Mouse (Mus musculus): ENCODE measurements around the gene Rgs10. TPM values are rescaled to one million over a fixed set of nuclear protein-coding genes. Genes with fewer than 3 reads are reported as not detected.

The Rgs10 gene
- polyA plus RNA-seq, 1 experiment from 2014 or later: 8.3 TPM

- no peaks in the 10 kb centered on the region for H3K9me3 ChIP-seq (replicated peaks)
- H3K36me3 ChIP-seq: no peaks in the 10 kb centered on the region
- H3K27me3 ChIP-seq: no peaks in the 10 kb centered on the region
- H3K4me3 ChIP-seq: no peak overlapping the region
- H3K9ac ChIP-seq: no peak overlapping the region
- H3K4me1 ChIP-seq (replicated peaks): 0 out of 2 replicates have a peak, but pooled peaks cover 4% of the 10 kb centered on the region
- H3K27ac ChIP-seq: no peak overlapping the region
- WGBS: 85% methylated on average over 6 of the region's 6 CpGs
- no peak overlapping the region for H3K4me2 ChIP-seq
- ATAC-seq (replicated peaks; ENCODE audit: insufficient number of reproducible peaks, insufficient read depth, low FRiP score, low read depth): no peak
Observed at GRCm38 (mm10) chr7:128368828-128369227, 49.7 kb downstream of the Rgs10 start.

DNA sequence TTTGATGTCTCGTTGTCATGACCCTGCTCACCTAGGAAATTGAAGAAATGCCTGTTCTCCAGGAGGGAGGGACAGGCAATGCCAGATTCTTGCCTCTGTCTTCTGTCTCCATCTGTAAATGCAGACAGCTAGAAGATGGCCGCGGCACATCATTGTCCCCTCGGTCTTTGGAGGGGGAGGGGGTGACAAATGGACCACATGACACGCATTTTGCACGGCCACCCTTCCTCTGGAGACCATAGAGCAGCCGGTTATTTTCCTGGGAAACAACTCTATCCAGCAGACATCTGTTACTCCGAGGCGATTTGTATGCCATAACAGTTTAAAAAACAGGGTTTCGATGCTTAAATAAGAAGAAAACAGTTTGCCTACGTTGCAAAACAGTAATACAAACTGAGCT lies 51.9 kb downstream of the Rgs10 start:
- Histone ChIP-seq H3K27me3 (no peaks in the 10 kb centered on the region), H3K9me3 (replicated peaks) (no peaks in the 10 kb centered on the region), H3K27ac (no peak overlapping the region), H3K4me2 (no peak overlapping the region), H3K36me3 (no peaks in the 10 kb centered on the region), H3K9ac (no peak overlapping the region), H3K4me3 (no peak overlapping the region), H3K4me1 (replicated peaks) (peaks cover 4% of the 10 kb centered on the region; the same call in 1 of the 2 replicates)
- ATAC-seq (replicated peaks; ENCODE audit: insufficient number of reproducible peaks, insufficient read depth, low FRiP score, low read depth): no peak
- 72% methylated on average over 11 of the region's 11 CpGs for WGBS

GRCm38 (mm10) chr7:128365096-128365715 lies 53.4 kb downstream of the Rgs10 start:
- Histone ChIP-seq H3K27ac (no peak overlapping the region), H3K4me1 (replicated peaks) (peaks cover 4% of the 10 kb centered on the region; the same call in 1 of the 2 replicates), H3K9me3 (replicated peaks) (no peaks in the 10 kb centered on the region), H3K4me2 (no peak overlapping the region), H3K9ac (no peak overlapping the region), H3K4me3 (no peak overlapping the region), H3K36me3 (no peaks in the 10 kb centered on the region), H3K27me3 (no peaks in the 10 kb centered on the region)
- WGBS: 35% methylated on average over 4 of the region's 4 CpGs
- ATAC-seq (replicated peaks; ENCODE audit: insufficient number of reproducible peaks, insufficient read depth, low FRiP score, low read depth): no peak

GRCm38 (mm10) chr7:128364526-128364925 lies 54.0 kb downstream of the Rgs10 start:
- Histone ChIP-seq H3K27ac (no peak overlapping the region), H3K4me2 (no peak overlapping the region), H3K36me3 (no peaks in the 10 kb centered on the region), H3K9ac (no peak overlapping the region), H3K4me1 (replicated peaks) (peaks cover 4% of the 10 kb centered on the region; the same call in 1 of the 2 replicates), H3K27me3 (no peaks in the 10 kb centered on the region), H3K9me3 (replicated peaks) (no peaks in the 10 kb centered on the region), H3K4me3 (no peak overlapping the region)
- WGBS: 66% methylated on average over 11 of the region's 11 CpGs
- no peak for ATAC-seq (replicated peaks; ENCODE audit: insufficient number of reproducible peaks, insufficient read depth, low FRiP score, low read depth)

GRCm38 (mm10) chr7:128363806-128364205 lies 54.8 kb downstream of the Rgs10 start:
- Histone ChIP-seq H3K9ac (no peak overlapping the region), H3K4me3 (no peak overlapping the region), H3K27ac (no peak overlapping the region), H3K27me3 (no peaks in the 10 kb centered on the region), H3K36me3 (no peaks in the 10 kb centered on the region), H3K4me2 (no peak overlapping the region), H3K9me3 (replicated peaks) (no peaks in the 10 kb centered on the region), H3K4me1 (replicated peaks) (peaks cover 4% of the 10 kb centered on the region; the same call in 1 of the 2 replicates)
- no peak for ATAC-seq (replicated peaks; ENCODE audit: insufficient number of reproducible peaks, insufficient read depth, low FRiP score, low read depth)
- WGBS: 74% methylated on average over 10 of the region's 10 CpGs

DNA sequence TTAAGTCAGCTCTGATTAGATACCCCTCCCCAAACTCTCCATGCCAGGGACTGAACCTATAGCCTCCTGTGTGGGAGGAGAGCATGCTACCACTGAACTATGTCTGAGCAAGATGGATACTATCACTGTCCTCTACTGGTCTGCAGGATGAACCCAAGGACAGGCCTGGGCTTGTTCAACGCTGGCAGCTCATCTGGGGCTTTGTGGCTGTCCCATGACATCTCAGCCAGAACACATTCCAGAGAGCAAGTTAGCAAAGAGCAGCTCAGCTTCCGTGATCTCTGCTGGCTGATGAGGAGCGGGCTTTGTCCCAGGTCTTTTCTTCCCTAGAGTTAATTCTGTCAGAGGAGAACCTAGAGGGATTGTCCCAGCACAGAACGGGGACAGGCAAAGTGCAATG lies 55.6 kb downstream of the Rgs10 start:
- no peak overlapping the region for H3K27ac ChIP-seq
- no peaks in the 10 kb centered on the region for H3K36me3 ChIP-seq
- no peak overlapping the region for H3K4me3 ChIP-seq
- ATAC-seq (replicated peaks; ENCODE audit: insufficient number of reproducible peaks, insufficient read depth, low FRiP score, low read depth): no peak
- no peak overlapping the region for H3K9ac ChIP-seq
- H3K9me3 ChIP-seq (replicated peaks): no peaks in the 10 kb centered on the region
- 41% methylated on average over 4 of the region's 4 CpGs for WGBS
- peaks cover 4% of the 10 kb centered on the region; the same call in 1 of the 2 replicates for H3K4me1 ChIP-seq (replicated peaks)
- H3K27me3 ChIP-seq: no peaks in the 10 kb centered on the region
- H3K4me2 ChIP-seq: no peak overlapping the region

DNA sequence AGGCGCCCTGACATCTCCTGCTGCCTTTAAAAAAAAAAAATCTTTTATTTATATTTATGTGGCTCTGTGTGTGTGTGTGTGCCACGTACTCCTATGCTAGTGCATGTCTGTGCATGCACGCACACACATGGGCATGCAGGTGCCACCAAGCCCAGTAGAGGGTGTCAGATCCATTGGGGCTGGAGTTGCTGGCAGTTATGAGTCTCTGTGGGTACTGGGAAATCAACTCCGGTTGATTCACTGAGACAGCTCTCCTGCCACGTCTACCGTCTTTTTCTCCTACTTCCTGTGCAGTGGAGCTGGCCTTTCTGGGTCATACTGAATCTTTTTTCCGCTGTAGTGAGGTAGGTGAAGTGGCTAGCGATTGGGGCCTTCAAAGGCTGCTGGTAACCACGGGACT lies 58.8 kb downstream of the Rgs10 start:
- Histone ChIP-seq H3K27me3 (no peaks in the 10 kb centered on the region), H3K9me3 (replicated peaks) (no peaks in the 10 kb centered on the region), H3K4me3 (no peak overlapping the region), H3K36me3 (no peaks in the 10 kb centered on the region), H3K27ac (no peak overlapping the region), H3K9ac (no peak overlapping the region), H3K4me1 (replicated peaks) (no peaks in the 10 kb centered on the region; the same call in 1 of the 2 replicates), H3K4me2 (no peak overlapping the region)
- no peak for ATAC-seq (replicated peaks; ENCODE audit: insufficient number of reproducible peaks, insufficient read depth, low FRiP score, low read depth)
- WGBS: 75% methylated on average over 9 of the region's 9 CpGs

DNA sequence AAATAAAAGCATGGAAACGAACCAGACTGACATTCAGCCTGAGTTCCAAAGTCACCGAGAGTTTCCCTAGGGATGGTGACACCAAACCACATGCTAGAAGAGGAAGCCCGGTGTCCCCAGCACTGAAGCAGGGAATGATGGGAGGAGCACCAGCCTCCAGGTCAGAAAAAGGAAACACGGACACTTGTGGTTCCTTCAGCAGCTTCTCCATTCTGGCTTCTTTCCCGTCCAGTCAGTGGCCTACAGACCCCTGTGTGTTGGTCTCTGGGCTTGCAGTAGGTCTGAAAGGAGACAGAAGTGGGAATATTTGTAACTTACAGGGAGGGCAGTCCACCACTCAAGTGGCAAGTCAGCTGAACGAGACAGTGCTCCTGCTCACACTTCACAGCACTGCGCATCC lies 59.4 kb downstream of the Rgs10 start:
- no peak for ATAC-seq (replicated peaks; ENCODE audit: insufficient number of reproducible peaks, insufficient read depth, low FRiP score, low read depth)
- Histone ChIP-seq H3K4me2 (no peak overlapping the region), H3K27ac (no peak overlapping the region), H3K4me3 (no peak overlapping the region), H3K36me3 (no peaks in the 10 kb centered on the region), H3K27me3 (no peaks in the 10 kb centered on the region), H3K9me3 (replicated peaks) (no peaks in the 10 kb centered on the region), H3K4me1 (replicated peaks) (no peaks in the 10 kb centered on the region; the same call in 1 of the 2 replicates), H3K9ac (no peak overlapping the region)
- WGBS: 65% methylated on average over 7 of the region's 7 CpGs

- H3K36me3 ChIP-seq: no peaks in the 10 kb centered on the region
- WGBS: 74% methylated on average over 9 of the region's 9 CpGs
- H3K9me3 ChIP-seq (replicated peaks): no peaks in the 10 kb centered on the region
- no peak overlapping the region for H3K9ac ChIP-seq
- H3K4me2 ChIP-seq: no peak overlapping the region
- no peak for ATAC-seq (replicated peaks; ENCODE audit: insufficient number of reproducible peaks, insufficient read depth, low FRiP score, low read depth)
- no peaks in the 10 kb centered on the region; the same call in 1 of the 2 replicates for H3K4me1 ChIP-seq (replicated peaks)
- no peak overlapping the region for H3K4me3 ChIP-seq
- H3K27me3 ChIP-seq: no peaks in the 10 kb centered on the region
- H3K27ac ChIP-seq: no peak overlapping the region
Observed at GRCm38 (mm10) chr7:128358741-128359140, 59.8 kb downstream of the Rgs10 start.

DNA sequence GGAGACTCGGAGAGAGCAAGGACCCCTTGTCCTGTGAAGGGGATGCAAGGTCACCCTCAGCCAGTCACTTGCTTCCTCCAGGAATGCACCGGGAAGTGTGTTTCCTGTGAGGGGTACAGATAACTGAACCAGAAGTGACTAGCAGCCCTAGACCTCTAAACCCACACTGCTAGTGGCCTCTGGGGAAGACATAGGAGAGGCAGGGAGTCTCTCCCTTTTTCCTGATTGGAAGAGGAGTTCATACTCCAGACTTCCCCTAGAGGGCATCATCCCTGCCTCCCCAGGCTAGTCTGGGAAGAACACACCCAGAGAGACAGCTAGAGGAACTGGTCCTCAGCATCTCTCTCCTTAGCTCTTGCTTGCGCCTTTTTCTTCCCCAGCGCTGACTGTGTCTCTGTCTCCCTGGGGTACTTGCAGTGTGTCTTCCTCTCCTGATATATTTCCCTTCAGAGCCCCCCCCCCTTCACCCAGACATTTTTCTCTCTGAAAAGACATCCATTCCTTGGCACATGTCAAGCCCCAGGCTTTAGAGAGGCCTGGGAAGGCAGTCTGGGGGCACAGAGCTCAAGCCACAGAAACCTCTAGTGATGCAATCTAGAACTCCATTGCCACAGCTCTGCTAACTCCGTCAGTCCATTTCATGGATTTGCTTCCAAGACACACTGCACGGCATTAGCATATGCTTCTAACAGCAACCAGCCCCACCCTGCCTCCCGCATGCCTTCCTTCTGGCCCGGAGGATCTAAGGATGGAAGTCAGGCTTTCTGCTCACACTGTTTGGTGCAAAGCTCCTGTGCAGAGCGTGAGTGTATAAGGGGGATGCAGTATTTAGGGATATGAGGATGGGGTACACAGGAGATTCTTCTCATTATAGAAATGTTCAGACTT lies 61.4 kb downstream of the Rgs10 start:
- Histone ChIP-seq H3K27me3 (no peaks in the 10 kb centered on the region), H3K27ac (no peak overlapping the region), H3K36me3 (no peaks in the 10 kb centered on the region), H3K4me1 (replicated peaks) (no peaks in the 10 kb centered on the region), H3K9ac (no peak overlapping the region), H3K4me2 (no peak overlapping the region), H3K9me3 (replicated peaks) (no peaks in the 10 kb centered on the region), H3K4me3 (no peak overlapping the region)
- ATAC-seq (replicated peaks; ENCODE audit: insufficient number of reproducible peaks, insufficient read depth, low FRiP score, low read depth): no peak
- 58% methylated on average over 9 of the region's 9 CpGs for WGBS

DNA sequence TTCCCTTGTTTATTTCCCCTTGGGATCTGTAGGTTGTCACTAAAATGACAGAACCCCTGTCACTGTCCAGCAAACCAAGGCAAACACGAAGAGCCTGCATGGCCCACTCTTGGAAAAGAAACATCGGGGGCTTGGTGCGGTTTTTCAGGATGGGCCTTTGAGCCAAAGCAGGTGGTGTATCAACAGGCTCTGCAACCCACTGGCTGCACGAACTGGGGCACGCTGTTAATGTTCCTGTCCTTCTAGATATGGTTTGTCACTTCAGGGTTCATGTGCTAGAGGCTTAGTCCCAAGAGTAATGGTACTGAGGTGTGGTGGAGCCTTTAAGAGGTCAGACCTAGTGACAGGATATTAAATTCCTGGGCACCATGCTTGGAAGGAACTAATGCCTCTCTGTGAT lies 63.1 kb downstream of the Rgs10 start:
- ATAC-seq (replicated peaks; ENCODE audit: insufficient number of reproducible peaks, insufficient read depth, low FRiP score, low read depth): no peak
- Histone ChIP-seq H3K27ac (no peak overlapping the region), H3K36me3 (no peaks in the 10 kb centered on the region), H3K4me3 (no peak overlapping the region), H3K27me3 (no peaks in the 10 kb centered on the region), H3K4me1 (replicated peaks) (no peaks in the 10 kb centered on the region), H3K4me2 (no peak overlapping the region), H3K9ac (no peak overlapping the region), H3K9me3 (replicated peaks) (no peaks in the 10 kb centered on the region)
- 81% methylated on average over 5 of the region's 5 CpGs for WGBS

All from heart, embryonic 15.5 days (tissue).